Mouse (Mus musculus) urinary bladder, postnatal 4 days (tissue): ENCODE results near the gene Mrpl58.
"Not testable (repeated sequence)": the region's sequence is repeated elsewhere in the genome, so short reads cannot be mapped to it uniquely, and the experiment has no call there.

Experiments used
- DNase-seq, 2 experiments: peaks; one replicate each; pipeline ENCODE4 v3.0.0; 2021 to 2022; ENCODE audit warnings: low spot score in 2 of 2

The Mrpl58 gene

DNA sequence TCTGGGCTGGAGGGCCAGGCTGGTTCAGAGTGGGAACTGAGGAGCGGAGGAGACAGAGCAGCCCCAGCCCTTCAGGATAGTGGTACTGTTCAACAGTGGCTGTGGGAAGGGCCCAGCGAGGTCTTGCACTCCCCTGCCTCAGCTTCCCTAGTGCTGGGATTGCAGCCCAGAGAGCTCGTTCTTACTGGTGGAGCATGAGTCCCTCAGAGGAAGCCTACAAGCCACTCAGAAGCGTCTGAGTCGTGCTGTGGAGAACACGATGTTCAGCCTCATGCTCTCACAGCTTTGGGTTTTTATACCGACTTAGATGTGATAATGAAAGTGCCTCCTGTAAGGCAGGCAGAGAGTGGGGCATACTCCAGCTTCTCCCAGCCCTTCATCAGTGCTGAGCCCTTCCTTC, 21.1 kb downstream of the Mrpl58 start:
- no peak for DNase-seq

DNA sequence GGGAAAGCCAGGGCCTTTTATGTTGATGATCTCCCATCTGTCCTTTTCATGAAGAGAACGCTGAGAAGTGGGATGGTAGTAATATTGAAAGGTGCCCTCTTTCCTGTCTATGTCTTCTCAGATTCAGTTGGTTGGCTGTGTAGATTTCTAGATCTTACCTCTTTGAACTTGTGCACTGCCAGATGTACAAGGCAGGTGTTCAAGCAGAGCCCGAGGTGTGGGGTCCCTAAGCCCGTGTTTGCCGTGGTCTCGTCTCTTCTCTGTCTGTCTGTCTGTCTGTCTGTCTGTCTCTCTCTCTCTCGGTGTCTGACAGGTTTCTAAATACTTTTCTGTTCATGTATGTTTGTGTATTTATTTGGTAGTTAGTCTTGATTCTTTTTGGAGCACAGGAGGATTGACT, 22.1 kb downstream of the Mrpl58 start:
- no peak for DNase-seq

DNA sequence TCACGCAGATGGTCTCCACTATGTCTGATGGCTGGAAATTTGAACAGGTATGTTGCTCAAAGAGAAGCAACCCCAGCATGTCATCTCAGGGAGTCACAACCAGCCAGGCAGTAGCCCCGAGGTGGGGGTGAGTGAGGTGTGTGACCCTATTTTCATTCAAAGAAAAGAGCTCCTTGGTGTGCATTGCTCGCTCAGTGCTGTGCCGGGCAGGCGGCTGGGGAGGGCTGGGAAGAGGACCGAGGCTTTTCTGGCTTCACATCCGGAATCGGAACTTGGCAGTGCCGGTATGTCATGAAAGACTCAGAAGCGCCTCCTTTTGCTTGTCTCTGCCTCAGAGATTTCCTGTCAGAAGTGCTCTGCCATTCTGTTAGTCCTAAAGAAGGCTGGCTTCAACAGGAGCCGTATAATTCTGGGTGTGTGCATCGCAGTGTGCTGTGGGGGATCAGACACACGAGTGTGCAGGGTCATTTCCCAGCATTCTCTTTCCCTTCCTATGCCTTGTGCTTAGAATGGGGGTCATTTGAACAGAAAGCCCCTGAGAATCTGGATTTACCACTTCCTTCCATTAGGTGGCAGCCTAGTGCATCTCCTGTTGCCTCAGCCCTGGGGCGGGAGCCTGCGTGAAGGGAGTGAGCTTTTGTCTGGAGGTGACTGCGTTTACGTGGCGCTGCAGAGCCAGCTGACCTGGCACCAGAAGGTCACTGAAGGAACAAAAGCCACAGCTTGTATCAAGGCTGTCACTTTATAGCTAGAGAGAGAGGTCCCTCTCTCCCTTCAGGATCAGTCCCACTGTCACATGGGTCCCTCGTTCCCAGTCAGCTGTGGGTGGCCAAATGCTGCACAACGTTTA, 24.2 kb downstream of the Mrpl58 start:
- DNase-seq, result peak in 1 of 2 experiments; percentile 46

DNA sequence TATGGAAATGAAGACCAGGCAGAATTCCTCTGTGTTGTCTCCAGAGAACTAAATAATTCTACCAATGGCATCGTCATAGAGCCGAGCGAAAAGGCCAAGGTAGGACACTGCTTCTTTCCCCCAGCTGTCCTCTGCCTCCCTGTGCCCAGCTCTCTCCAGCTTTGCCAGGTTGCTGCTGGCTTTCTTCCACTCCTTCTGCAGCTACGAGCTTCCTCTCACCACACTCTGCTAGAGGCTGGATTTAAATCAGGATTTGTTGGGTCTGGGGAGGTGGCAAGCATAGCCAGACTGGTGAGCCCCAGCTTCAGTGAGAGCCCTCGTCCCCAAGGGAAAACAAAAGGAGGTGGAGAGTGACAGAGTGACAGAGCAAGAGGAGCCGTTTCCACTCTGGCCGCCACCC, 25.8 kb downstream of the Mrpl58 start:
- DNase-seq, result no peak

DNA sequence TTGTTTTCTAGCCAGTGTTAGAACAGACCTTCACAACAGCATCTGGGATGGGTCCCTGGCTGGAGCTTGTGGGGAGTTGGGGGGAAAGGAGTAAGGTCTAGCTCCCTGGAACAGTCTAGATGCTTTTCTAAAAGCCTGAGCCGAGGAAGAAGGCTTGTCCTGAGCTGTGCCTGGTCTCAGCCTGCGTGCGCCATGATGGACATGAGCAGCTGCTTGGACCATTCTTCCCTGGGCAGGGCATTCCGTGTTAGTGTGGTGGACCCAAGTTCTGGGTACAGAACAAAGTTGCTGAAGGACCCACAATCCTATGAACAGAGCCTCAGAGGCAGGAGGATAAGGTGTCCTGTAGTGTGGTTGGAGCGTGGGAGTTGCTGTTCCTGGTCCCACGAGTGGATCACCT, 27.0 kb downstream of the Mrpl58 start:
- no peak for DNase-seq

DNA sequence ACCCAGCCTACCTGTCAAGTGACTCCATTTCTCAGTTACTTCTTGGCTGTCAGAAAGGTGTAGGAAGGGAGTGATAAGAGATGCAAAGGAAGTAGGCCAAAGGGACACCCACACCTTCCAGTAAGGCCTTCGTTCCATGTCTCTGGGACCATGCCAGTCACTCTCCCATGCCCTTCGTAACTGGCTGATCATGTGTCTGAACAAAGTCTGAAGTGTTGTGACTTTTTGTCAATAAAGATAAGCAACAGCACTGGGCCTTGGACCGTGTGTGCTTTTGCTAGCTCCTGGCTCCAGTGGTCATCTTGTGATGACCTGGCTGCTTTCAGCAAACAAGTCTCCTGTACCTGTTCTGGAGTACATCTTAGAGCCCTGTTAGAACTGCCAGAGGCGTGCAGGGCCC, 29.3 kb downstream of the Mrpl58 start:
- DNase-seq, result no peak

DNA sequence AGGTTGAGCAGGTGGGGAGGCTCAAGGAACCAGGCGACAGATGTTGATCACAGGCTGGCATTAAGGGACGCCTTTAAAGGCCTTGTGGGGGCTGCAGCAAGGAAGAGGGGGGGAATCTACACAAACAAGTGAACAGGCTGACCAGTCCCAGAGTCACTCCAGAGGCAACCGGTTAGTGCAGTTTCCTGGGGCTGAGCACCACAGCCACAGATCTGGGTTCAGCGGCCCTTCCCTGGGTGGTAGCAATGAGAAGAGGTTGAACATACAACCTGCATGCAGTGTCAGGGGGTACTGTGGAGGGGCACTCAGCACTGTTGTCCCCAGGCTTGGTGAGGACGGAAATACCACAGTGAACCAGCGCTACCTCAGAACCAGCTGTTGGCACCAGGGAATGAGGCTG, 29.8 kb downstream of the Mrpl58 start:
- DNase-seq, result no peak

DNA sequence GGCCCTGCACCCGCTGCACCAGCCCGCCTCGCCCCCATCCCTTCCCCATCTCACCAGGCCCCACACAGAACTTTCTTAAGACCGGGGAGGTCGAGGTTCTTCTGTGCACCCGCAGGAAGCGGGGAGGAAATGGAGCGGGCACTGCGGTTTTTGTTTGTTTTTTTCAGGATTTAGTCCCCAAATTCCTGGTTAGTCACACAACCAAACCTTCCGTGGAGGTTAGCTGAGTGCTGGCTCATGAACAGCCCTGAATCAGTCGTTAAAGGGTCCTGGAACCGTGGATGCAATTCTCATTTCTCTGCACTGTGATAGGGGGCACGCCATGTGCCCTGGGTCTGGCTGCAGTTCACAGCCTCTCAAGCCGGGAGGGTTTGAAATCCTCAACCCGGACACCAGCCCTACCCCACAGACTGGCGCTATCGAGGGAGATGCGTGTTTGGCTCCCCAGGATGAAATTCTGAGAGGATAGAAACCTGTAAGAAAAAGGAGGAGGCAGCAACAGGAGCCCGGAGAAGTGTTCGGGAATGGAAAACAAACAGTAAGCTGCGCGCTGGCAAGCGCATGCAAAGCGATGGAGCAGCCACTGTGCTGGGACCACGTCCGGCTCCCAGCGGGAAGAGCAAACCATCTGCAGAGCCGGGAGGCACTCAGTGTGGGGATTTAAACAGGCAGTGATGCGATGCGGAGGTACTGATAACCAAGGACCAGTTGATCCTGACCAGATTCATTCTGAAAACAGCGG, 32.2 kb downstream of the Mrpl58 start:
- DNase-seq, result no peak

DNA sequence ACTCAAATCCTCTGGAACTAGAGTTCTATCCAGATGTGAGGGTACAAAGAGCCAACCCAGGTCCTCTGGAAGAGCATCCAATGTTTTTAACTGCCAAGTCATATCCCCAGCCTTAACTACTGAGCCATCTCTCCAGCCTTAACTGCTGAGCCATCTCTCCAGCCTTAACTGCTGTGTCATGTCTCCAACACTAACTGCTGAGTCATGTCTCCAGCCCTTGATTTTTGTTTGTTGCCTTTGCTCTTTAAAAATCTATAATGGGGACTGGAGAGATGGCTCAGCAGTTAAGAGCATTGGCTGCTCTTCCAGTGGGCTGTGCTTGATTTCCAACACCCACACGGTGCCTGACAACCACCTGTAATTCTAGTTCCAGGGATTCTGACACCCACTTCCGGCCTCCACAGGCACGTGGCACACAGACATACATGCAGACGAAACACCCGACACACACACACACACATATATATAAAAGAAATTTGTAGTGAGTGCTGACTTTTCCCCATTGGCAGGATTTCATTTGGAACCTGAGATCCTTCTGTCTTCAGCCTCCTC, 34.1 kb downstream of the Mrpl58 start:
- no peak for DNase-seq

DNA sequence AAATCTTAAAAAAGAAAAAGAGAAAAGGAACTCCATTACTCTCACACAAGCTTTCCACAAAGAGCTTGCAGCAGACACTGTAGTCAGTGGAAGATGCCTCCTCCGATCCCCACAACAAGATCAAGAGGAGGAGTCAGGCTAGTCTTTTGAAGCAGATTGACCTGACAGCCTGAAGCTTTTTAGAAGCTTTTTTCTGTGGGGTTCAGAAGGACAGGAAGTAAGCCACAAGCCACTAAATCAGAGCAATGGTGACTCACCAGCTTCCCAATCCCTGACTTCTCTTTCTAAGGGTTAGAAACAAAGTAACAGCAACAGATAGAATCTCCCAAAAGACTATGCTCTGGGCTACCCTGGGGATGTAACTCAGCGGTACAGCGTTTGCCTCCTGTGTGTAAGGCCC, 35.8 kb downstream of the Mrpl58 start:
- DNase-seq, result no peak

DNA sequence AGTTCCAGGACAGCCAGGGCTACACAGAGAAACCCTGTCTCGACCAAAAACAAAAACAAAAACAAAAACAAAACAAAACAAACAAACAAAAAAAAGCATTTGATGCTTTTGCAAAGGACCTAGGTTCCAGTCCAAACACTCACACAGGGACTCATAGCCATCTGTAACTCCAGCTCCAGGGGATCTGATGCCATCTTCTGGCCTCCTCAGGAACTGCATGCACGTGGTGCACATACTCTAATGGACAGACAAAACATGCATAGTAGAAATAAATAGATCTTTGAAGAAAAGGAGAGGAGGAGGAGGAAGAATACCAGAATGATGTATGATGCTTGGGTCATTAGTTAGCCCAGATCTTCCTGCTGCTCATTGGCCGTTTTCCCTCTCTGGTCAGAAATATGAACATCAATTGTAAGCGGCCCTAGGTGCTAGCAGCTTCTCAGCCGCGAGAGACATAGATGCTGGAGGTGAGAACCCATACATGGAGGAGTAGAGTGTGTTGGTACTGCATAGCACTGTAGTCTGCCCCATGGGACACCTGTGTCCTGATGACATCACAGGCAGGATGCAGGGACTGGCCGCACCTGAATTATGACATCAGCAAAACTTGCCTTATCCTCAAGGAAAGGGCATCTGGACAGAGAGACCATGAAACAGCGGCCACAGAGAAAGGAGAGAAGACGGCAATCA, 36.5 kb downstream of the Mrpl58 start, which contains the start of gene Trim80:
Gene Trim80, plus strand, starts transcription at position 640 of the 690 bp plus-strand sequence.
- DNase-seq, result no peak

DNA sequence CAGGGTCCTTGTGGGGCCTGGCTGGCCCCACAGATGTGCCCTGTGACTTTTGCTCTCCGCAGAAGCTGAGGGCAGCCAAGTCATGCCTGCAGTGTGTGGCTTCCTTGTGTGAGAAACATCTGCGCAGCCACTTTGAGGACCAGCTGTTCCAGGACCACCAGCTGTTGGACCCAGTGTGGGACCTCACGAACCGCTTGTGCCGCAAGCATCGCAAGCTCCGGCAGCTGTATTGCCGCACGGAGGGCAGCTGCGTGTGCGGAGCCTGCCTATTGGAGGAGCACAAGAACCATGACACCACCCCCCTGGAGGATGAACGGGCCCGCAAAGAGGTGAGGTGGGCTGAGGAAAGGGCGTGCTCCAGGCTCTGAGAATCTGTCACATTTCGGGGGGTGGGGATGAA, 37.9 kb downstream of the Mrpl58 start:
- no peak for DNase-seq

DNA sequence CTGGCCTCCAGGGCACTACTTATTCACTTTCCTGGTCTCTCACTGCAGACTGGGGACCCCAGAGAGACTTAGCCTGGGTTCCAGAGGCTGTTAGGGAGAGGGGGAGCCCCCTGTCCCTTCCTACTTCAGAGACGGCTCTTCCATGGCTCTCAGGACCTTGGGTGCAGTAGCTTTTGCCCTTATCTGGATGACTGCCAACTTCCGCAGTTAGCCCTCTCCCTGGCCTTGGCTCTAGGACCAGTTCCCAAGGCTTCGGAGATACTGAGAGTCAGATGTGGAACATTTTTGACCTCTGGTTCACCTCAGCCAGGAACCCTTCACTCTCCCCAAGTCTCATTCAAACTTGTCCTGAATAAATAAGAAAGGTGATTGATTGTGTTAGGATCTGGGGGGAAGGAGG, 43.4 kb downstream of the Mrpl58 start:
- no peak for DNase-seq

DNA sequence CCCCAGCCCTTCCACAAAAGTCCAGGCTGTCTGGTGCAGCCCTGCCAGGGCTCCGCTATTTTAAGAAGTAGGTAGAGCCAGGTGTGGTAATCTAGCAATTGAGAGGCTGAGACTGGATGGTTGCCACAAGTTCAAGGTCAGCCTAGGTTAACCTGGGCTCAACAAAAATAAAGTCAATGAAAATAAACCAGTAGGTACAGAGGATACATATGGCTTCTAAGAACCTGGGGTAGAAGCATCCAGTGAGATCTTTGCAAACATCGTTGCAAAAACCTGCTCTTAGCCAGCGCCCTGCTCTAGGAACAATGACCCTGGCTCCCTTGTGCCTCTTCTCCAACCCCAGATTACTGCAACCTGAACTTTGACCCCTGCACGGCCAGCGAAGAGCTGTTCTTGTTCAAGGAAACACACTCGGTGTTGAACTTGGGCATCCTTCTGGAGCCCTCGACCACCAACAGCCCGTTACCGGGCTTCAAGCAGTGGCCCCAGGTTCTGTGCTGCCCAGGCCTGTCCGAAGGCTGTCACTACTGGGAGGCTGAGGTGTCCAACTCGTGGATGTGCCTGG, 43.9 kb downstream of the Mrpl58 start:
- DNase-seq, result no peak

DNA sequence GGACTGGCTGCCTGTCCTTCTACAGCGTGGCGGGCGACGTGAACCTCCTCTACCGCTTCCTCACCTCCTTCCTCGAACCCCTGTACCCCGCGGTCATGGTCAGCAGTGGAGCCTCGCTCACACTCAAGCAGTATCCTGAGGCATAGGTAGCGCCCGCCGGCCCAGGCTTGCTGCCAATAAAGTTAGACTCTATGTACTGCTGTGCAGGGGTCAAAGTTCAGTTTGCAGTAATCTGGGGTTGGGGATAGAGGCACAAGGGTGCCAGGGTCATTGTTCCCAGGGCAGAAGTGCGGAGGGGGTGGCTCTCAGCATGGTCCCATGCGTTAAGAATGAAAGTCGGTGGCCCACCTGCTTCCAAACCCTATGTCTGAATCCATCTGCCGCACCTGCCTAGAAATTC, 44.5 kb downstream of the Mrpl58 start:
- no peak for DNase-seq

DNA sequence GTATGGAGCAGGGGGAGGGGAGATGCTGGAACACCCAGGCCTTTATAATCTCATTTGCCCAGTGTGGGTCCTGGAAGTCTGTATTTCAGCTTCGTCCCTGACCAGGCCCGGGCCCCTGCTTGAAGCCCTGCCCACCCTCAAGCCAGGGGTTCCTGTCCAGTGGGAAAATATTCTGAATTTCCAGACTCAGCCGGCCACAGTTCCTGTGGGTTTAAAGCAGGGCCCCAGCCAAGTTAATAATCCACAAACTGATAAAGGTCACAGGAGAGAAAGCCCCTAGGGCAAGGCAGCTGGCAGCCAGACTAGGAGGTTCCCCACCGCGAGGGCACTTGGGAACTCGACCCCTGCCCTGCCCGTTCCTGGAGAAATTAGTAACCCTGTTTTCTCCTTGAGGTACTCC, 45.4 kb downstream of the Mrpl58 start:
- no peak for DNase-seq

DNA sequence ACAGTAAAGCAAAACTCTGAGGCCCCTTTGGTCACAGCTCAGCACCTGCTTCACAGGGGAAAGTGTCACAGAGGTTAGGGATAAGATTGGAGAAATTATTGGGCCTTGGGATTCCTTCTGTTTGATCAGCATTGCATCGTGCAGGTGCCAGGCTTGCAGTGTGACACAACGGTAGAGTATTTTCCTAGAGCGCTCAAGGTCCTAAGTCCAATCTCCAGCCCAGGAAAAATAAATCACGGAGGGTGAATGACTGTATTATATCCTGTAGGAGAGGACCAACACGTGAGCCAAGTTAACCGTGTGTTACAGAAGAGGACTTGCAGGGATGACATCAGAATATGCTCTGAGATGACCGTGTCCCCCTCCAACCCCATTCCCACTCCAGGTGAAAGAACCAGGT, 46.6 kb downstream of the Mrpl58 start:
- no peak for DNase-seq

DNA sequence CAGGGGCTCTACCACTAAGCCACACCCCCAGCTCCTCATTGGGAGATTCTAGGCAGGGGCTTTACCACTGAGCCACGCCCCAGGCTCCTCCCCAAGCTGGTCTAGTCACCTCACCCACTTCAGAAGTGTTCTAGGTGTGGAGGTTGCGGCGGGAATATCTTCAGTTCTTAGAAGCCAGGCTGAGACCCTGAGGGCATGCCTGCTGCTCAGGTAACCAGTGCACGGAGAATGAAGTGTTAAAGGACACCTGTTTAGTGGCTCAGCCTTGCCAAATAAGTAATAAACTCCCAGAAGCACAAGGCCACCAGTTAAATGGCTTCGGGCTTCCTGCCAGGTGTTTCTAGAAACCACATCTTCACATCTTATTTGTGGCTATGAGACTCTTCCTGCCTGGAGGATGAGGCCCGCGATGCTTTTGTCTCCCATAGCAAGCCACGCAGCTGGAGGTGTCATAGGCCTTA, 48.3 kb downstream of the Mrpl58 start:
- DNase-seq, result no peak

DNA sequence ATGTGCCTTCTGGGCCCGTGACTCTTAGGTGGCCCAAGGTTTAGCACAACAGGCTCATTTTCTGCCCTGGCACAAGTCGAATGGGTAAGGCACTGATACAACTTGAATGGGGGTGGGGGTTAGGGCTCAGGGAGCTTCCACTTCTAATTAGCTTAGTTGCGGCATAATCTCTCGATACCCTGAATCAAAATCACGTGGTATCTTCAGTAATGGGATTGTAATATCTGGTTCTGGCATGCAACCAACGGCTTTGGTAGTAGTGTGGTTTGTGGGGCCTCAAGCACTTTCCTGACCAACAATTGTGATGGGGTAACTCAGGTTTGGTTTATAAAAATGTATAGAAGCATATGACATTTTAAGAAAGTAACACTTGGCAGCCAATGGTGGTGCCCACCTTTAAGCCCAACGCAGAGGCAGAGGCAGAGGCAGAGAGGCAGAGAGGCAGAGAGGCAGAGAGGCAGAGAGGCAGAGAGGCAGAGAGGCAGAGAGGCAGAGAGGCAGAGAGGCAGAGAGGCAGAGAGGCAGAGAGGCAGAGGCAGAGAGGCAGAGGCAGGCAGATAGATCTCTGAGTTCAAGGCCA, 48.8 kb downstream of the Mrpl58 start:
- DNase-seq, result no peak

DNA sequence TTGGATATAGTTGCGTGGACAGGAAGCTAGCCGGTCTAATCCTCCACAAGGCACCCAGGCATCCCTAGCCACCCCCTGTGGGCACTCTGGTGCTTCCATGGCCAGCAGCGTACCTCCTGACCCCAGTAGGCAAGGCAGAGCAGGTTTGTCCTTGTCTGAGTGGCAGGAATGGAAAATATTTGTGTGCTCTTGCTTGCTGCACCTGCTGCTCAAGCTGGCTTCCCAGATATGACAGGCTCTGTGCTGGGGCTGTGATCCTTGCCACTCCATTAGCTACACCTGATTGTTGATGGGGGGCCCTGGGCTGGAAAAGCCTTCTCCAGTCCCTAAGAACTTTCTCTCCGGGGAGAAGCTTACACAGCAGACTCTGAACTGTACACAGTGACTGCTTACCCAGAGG, 49.8 kb downstream of the Mrpl58 start:
- no peak for DNase-seq

DNA sequence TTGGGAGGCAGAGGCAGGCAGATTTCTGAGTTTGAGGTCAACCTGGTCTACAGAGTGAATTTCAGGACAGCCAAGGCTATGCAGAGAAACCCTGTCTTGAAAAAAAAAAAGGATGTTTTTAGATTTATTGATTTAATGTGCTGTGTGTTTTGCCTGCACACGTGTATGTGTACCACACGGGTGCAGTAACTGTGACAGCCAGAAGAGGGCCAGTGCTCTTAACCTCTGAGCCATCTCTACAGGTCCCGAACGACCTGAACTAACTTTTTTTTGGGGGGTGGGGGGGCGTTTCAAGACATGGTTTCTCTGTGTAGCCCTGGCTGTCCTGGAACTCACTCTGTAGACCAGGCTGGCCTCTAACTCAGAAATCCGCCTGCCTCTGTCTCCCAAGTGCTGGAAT, 51.3 kb downstream of the Mrpl58 start:
- not testable (repeated sequence) for DNase-seq
